Mouse (Mus musculus): Measurements from ENCODE around the gene Dydc1. TPM values are rescaled to one million over a fixed set of nuclear protein-coding genes. Genes with fewer than 3 reads are reported as not detected.

Gene Dydc1
- total RNA-seq, 2 experiments from 2014 or later, result not detected

GRCm38 (mm10) chr14:41096296-41096860, 23.7 kb downstream of the Dydc1 start:
- DNase-seq, result no peak

GRCm38 (mm10) chr14:41098726-41099125, 26.0 kb downstream of the Dydc1 start:
- intact Hi-C loops (cut with DNase I), result no loop called here
- DNase-seq, result no peak

More at GRCm38 (mm10) chr14:41096296-41096860, 23.7 kb downstream of the Dydc1 start:
- intact Hi-C loops (cut with DNase I), result no loop called here

- DNase-seq, result no peak
- intact Hi-C loops (cut with DNase I), result no loop called here
Measured at GRCm38 (mm10) chr14:41100712-41101111, 28.0 kb downstream of the Dydc1 start.

- intact Hi-C loops (cut with DNase I), result no loop called here
- DNase-seq, result no peak
Measured at GRCm38 (mm10) chr14:41101242-41101641, 28.5 kb downstream of the Dydc1 start.

GRCm38 (mm10) chr14:41102269-41102668, 29.6 kb downstream of the Dydc1 start:
- DNase-seq, result no peak

GRCm38 (mm10) chr14:41104853-41105444, 32.2 kb downstream of the Dydc1 start, which contains the start of gene Mat1a:
Gene Mat1a (plus strand): TSS chr14:41105035.
- intact Hi-C loops (cut with DNase I), result no loop called here
- DNase-seq, result no peak

More at GRCm38 (mm10) chr14:41102269-41102668, 29.6 kb downstream of the Dydc1 start:
- intact Hi-C loops (cut with DNase I), result no loop called here

- DNase-seq, result no peak
- intact Hi-C loops (cut with DNase I), result no loop called here
Measured at GRCm38 (mm10) chr14:41111031-41111668, 38.4 kb downstream of the Dydc1 start.

GRCm38 (mm10) chr14:41112944-41113343, 40.2 kb downstream of the Dydc1 start:
- intact Hi-C loops (cut with DNase I), result no loop called here
- no peak for DNase-seq

- intact Hi-C loops (cut with DNase I), result no loop called here
- no peak for DNase-seq
Measured at GRCm38 (mm10) chr14:41116271-41116670, 43.6 kb downstream of the Dydc1 start.

- no peak for DNase-seq
- intact Hi-C loops (cut with DNase I), result no loop called here
Measured at GRCm38 (mm10) chr14:41124683-41125082, 52.0 kb downstream of the Dydc1 start.

GRCm38 (mm10) chr14:41127997-41128396, 55.3 kb downstream of the Dydc1 start:
- intact Hi-C loops (cut with DNase I), result loop anchor here (2.0 kb wide), 1 partner anchor 35 kb away; no protein-coding TSS in a partner anchor
- DNase-seq, result peak; percentile 7 to 24

- intact Hi-C loops (cut with DNase I), result no loop called here
- DNase-seq, result no peak
Measured at GRCm38 (mm10) chr14:41131540-41131939, 58.8 kb downstream of the Dydc1 start, which contains the start of gene Sftpa1. Gene Sftpa1 (plus strand): TSS chr14:41131782.

- no peak for DNase-seq
- intact Hi-C loops (cut with DNase I), result no loop called here
Measured at GRCm38 (mm10) chr14:41137006-41137405, 64.3 kb downstream of the Dydc1 start.

GRCm38 (mm10) chr14:41140686-41141085, 68.0 kb downstream of the Dydc1 start:
- intact Hi-C loops (cut with DNase I), result no loop called here
- DNase-seq, result no peak

Other genes starting within 250 kb of the Dydc1 start
- under 1 TPM; 0.36 to 0.98 TPM for gene Sh2d4b, start 179.6 kb upstream of the Dydc1 start, total RNA-seq (2021)
- gene Tspan14, start 106.1 kb upstream of the Dydc1 start, total RNA-seq (2021), result 10 to 100 TPM; 14.0 to 15.7 TPM
- 10 to 100 TPM; 18.9 to 20.1 TPM for gene Fam213a, start 59.1 kb upstream of the Dydc1 start, total RNA-seq (2021)
- gene Dydc2, start 3.7 kb upstream of the Dydc1 start, total RNA-seq (2021), result not detected
- not detected for gene Mat1a, start 32.1 kb downstream of the Dydc1 start, total RNA-seq (2021)
- not detected for gene Sftpa1, start 58.9 kb downstream of the Dydc1 start, total RNA-seq (2021)
- not detected for gene Mbl1, start 78.5 kb downstream of the Dydc1 start, total RNA-seq (2021)
- not detected for gene Sftpd, start 112.2 kb downstream of the Dydc1 start, total RNA-seq (2021)
- gene Gm2832, start 205.9 kb downstream of the Dydc1 start, total RNA-seq (2021), result not detected